Mouse (Mus musculus) MEL (cell line): ENCODE data around the gene Tst. TPM values are rescaled to one million over a fixed set of nuclear protein-coding genes. Genes with fewer than 3 reads are reported as not detected.
A peak's percentile ranks its signal among the peaks of the same experiment; 100 is the strongest.

ENCODE experiments used
- DNase-seq: peaks from one replicate; pipeline ENCODE4 v3.0.0; 2011; ENCODE audit warnings: low read depth, low spot score
- H3K27ac ChIP-seq: 2 replicates; pipeline ENCODE4 v1.5.1; 2012; ENCODE audit warnings: low read depth, mild to moderate bottlenecking, control low read depth, low read length, moderate library complexity; ENCODE audit not compliant: control insufficient read depth
- H3K27me3 ChIP-seq, 2 experiments: fragments of 150-350 bp in 1 of 2; sonication (generic) in 1 of 2; 2 replicates each; pipeline ENCODE4 v1.6.1; 2012; ENCODE audit warnings: low read length in 2 of 2, mild to moderate bottlenecking in 2 of 2, improper control_type of control experiment in 1 of 2, moderate library complexity in 1 of 2; ENCODE audit not compliant: insufficient read depth in 2 of 2, control insufficient read depth in 1 of 2
- H3K36me3 ChIP-seq, 2 experiments: 2 replicates each; pipeline ENCODE4 v1.6.1; 2012 to 2014; ENCODE audit warnings: low read length in 2 of 2, improper control_type of control experiment in 1 of 2, inconsistent platforms in 1 of 2, mild to moderate bottlenecking in 1 of 2; ENCODE audit not compliant: insufficient read depth in 2 of 2, control insufficient read depth in 1 of 2
- H3K4me1 ChIP-seq, 2 experiments: fragments of 150-350 bp in 1 of 2; sonication (generic) in 1 of 2; 2 replicates each; pipeline ENCODE4 v1.6.1; 2012; ENCODE audit warnings: low read length in 2 of 2, improper control_type of control experiment in 1 of 2, mild to moderate bottlenecking in 1 of 2; ENCODE audit not compliant: insufficient read depth in 2 of 2, control insufficient read depth in 1 of 2
- H3K4me3 ChIP-seq, 2 experiments: fragments of 150-350 bp in 1 of 2; sonication (generic) in 1 of 2; 2 replicates each; pipeline ENCODE4 v1.5.1; 2012; ENCODE audit warnings: low read depth in 2 of 2, low read length in 2 of 2, mild to moderate bottlenecking in 2 of 2, moderate library complexity in 2 of 2, control low read depth in 1 of 2, improper control_type of control experiment in 1 of 2; ENCODE audit not compliant: control insufficient read depth in 1 of 2, insufficient read depth in 1 of 2
- H3K79me2 ChIP-seq: 2 replicates; pipeline ENCODE4 v1.6.1; 2012; ENCODE audit warnings: mild to moderate bottlenecking, low read length, moderate library complexity; ENCODE audit not compliant: control insufficient read depth, poor library complexity, insufficient read depth
- H3K9ac ChIP-seq: 2 replicates; pipeline ENCODE4 v1.6.1; 2012; ENCODE audit warnings: low read depth, mild to moderate bottlenecking, control low read depth, low read length, moderate library complexity; ENCODE audit not compliant: control insufficient read depth, poor library complexity, severe bottlenecking
- H3K9me3 ChIP-seq: fragments of 150-350 bp; sonication (generic); replicated peaks from 2 replicates; pipeline ENCODE4 v1.6.1; 2012; ENCODE audit warnings: mild to moderate bottlenecking, low read length, improper control_type of control experiment, moderate library complexity; ENCODE audit not compliant: insufficient read depth
- BHLHE40 ChIP-seq: IDR thresholded peaks from 2 replicates; pipeline ENCODE4 v1.6.1; 2012; ENCODE audit warnings: low read depth, mild to moderate bottlenecking, inconsistent platforms, low read length, improper control_type of control experiment, borderline replicate concordance
- E2F4 ChIP-seq: IDR thresholded peaks from 2 replicates; pipeline ENCODE4 v1.6.1; 2011; ENCODE audit warnings: low read depth, low read length, improper control_type of control experiment, borderline replicate concordance
- EP300 ChIP-seq, 2 experiments: IDR thresholded peaks; 2 replicates each; pipeline ENCODE4 v1.6.1; 2011; ENCODE audit warnings: improper control_type of control experiment in 2 of 2, low read length in 2 of 2, low read depth in 1 of 2, mild to moderate bottlenecking in 1 of 2
- ETS1 ChIP-seq: IDR thresholded peaks from 2 replicates; pipeline ENCODE4 v1.6.1; 2012; ENCODE audit warnings: low read depth, mild to moderate bottlenecking, inconsistent platforms, low read length, improper control_type of control experiment, moderate library complexity
- GATA1 ChIP-seq: IDR thresholded peaks from 2 replicates; pipeline ENCODE4 v1.6.1; 2011; ENCODE audit warnings: low read depth, low read length, improper control_type of control experiment
- JUND ChIP-seq: IDR thresholded peaks from 2 replicates; pipeline ENCODE4 v1.6.1; 2011; ENCODE audit warnings: low read depth, mild to moderate bottlenecking, improper control_type of control experiment, low read length
- KAT2A ChIP-seq: conservative IDR thresholded peaks from 2 replicates; pipeline ENCODE4 v1.6.1; 2012; ENCODE audit warnings: low read depth, low read length, improper control_type of control experiment, inconsistent platforms
- MAFK ChIP-seq: IDR thresholded peaks from 2 replicates; pipeline ENCODE4 v1.6.1; 2011; ENCODE audit warnings: low read depth, mild to moderate bottlenecking, low read length, improper control_type of control experiment, borderline replicate concordance
- MAX ChIP-seq: IDR thresholded peaks from 2 replicates; pipeline ENCODE4 v1.6.1; 2011; ENCODE audit warnings: low read length, improper control_type of control experiment
- MAZ ChIP-seq: IDR thresholded peaks from 2 replicates; pipeline ENCODE4 v1.6.1; 2012; ENCODE audit warnings: low read depth, mild to moderate bottlenecking, inconsistent platforms, low read length, improper control_type of control experiment
- MXI1 ChIP-seq: IDR thresholded peaks from 2 replicates; pipeline ENCODE4 v1.6.1; 2011; ENCODE audit warnings: mild to moderate bottlenecking, low read depth, low read length, improper control_type of control experiment
- MYB ChIP-seq: IDR thresholded peaks from 2 replicates; pipeline ENCODE4 v1.6.1; 2011; ENCODE audit warnings: mild to moderate bottlenecking, low read depth, low read length, improper control_type of control experiment
- MYC ChIP-seq: IDR thresholded peaks from 2 replicates; pipeline ENCODE4 v1.6.1; 2011; ENCODE audit warnings: low read depth, mild to moderate bottlenecking, low read length, improper control_type of control experiment, moderate library complexity
- NRF1 ChIP-seq: IDR thresholded peaks from 2 replicates; pipeline ENCODE4 v1.6.1; 2014; ENCODE audit warnings: low read depth, mild to moderate bottlenecking, inconsistent platforms, low read length, improper control_type of control experiment, moderate library complexity; ENCODE audit not compliant: poor library complexity, insufficient read depth, severe bottlenecking
- POLR2A ChIP-seq, 2 experiments: IDR thresholded peaks; 2 replicates each; pipeline ENCODE4 v1.6.1; 2011 to 2012; ENCODE audit warnings: low read length in 2 of 2, mild to moderate bottlenecking in 2 of 2, control low read depth in 1 of 2, improper control_type of control experiment in 1 of 2, low read depth in 1 of 2, moderate library complexity in 1 of 2; ENCODE audit not compliant: control insufficient read depth in 1 of 2, insufficient read depth in 1 of 2, poor library complexity in 1 of 2
- POLR2AphosphoS2 ChIP-seq: IDR thresholded peaks from 2 replicates; pipeline ENCODE4 v1.6.1; 2011; ENCODE audit warnings: low read length, improper control_type of control experiment
- RCOR1 ChIP-seq: IDR thresholded peaks from 2 replicates; pipeline ENCODE4 v1.6.1; 2012; ENCODE audit warnings: low read depth, mild to moderate bottlenecking, inconsistent platforms, low read length, improper control_type of control experiment
- SIN3A ChIP-seq: IDR thresholded peaks from 2 replicates; pipeline ENCODE4 v1.6.1; 2012; ENCODE audit warnings: low read length, improper control_type of control experiment, inconsistent platforms
- TAL1 ChIP-seq: IDR thresholded peaks from 2 replicates; pipeline ENCODE4 v1.6.1; 2012; ENCODE audit warnings: mild to moderate bottlenecking, inconsistent platforms, low read length, moderate library complexity, mixed read lengths
- TBP ChIP-seq: IDR thresholded peaks from 2 replicates; pipeline ENCODE4 v1.8.0; 2011; ENCODE audit warnings: low read depth, low read length, improper control_type of control experiment
- TCF12 ChIP-seq: IDR thresholded peaks from 2 replicates; pipeline ENCODE4 v1.6.1; 2014; ENCODE audit warnings: low read depth, mild to moderate bottlenecking, inconsistent platforms, low read length, improper control_type of control experiment, moderate library complexity
- USF1 ChIP-seq: IDR thresholded peaks from 2 replicates; pipeline ENCODE4 v1.6.1; 2014; ENCODE audit warnings: low read depth, mild to moderate bottlenecking, inconsistent platforms, low read length, improper control_type of control experiment, moderate library complexity
- USF2 ChIP-seq, 2 experiments: IDR thresholded peaks; 2 replicates each; pipeline ENCODE4 v1.6.1; 2011 to 2012; ENCODE audit warnings: improper control_type of control experiment in 2 of 2, low read length in 2 of 2, borderline replicate concordance in 1 of 2, inconsistent platforms in 1 of 2, low read depth in 1 of 2, mild to moderate bottlenecking in 1 of 2; ENCODE audit not compliant: insufficient read depth in 1 of 2
- ZKSCAN1 ChIP-seq: IDR thresholded peaks from 2 replicates; pipeline ENCODE4 v1.6.1; 2012; ENCODE audit warnings: low read depth, mild to moderate bottlenecking, inconsistent platforms, low read length, improper control_type of control experiment, moderate library complexity
- polyA plus RNA-seq, 2 experiments: library from polyadenylated mRNA; stranded (reverse) in 1 of 2; unstranded in 1 of 2; fragments of >175 nt in 1 of 2; fragments of >200 nt in 1 of 2; gene quantifications; 2 replicates each; pipeline versions ENCODE4 v1.2.1 to v1.2.4; 2012; ENCODE audit warnings: low replicate concordance in 2 of 2, low read depth in 1 of 2; ENCODE audit not compliant: insufficient read length in 2 of 2, insufficient read depth in 1 of 2, missing spikeins in 1 of 2
- total RNA-seq: library from RNA; depleted of rRNA; stranded (reverse); fragments of 300-350 nt; gene quantifications from 2 replicates; pipeline ENCODE4 v1.2.3, GENCODE M21; 2012

Gene Tst
- total and polyA plus RNA-seq, 3 experiments = 29.5 to 34.8 TPM; not detected in 1

DNA sequence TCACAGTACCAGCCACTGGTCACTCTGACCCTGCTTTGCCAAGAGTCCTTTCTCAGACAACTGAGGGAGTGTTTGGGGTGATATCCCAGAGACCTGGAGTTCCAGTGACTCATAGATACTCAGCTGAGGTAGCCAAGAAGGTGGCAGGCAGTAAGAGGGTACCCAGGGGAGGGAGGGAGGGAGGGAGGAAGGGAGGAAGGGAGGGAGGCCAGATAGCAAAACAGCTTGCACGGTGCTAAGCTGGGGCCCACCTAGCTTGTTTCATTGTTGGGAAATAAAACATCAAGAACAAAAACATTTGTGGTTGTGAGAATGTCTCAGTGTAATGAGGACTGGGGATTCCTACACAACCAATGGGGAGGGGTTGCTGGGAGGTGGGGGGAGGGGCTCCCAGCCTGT lies 8.0 kb upstream of the Tst start:
- DNase-seq = peak; percentile 35

DNA sequence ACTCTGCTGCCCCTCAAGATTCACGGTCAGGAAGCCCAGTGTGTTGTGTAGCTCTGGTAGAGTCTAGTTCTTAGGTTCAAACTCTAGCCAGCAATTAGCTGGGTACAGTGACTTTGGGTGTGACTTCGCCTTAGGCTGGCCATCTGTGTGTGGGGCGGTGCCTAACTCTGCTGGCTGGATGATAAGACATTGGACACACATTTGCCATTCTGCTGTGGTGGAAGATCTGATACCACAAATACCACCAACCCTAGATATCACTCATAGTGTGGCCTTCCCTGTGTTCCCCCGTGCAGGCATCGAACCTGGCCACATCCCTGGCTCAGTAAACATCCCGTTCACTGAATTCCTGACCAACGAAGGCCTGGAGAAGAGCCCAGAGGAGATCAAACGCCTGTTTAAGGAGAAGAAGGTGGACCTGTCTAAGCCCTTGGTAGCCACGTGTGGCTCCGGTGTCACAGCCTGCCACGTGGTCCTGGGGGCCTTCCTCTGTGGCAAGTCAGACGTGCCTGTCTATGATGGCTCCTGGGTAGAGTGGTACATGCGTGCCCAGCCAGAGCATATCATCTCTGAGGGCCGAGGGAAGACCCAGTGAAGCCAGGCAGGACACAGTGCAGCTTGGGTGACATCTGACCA lies 7.5 kb upstream of the Tst start:
- Histone ChIP-seq H3K27ac (peak overlapping the region; percentile 91), H3K4me1 (peaks cover 13 to 26% of the 10 kb centered on the region in 2 experiments), H3K9ac (peak overlapping the region; percentile 49)

More for the DNA sequence above, 8.0 kb upstream of the Tst start:
- peaks cover 13 to 26% of the 10 kb centered on the region in 2 experiments for H3K4me1 ChIP-seq
- peaks cover 0 to 16% of the 10 kb centered on the region in 2 experiments; a peak in 2 of 4 replicates for H3K36me3 ChIP-seq
- no peaks in the 10 kb centered on the region for H3K9me3 ChIP-seq
- no peaks in the 10 kb centered on the region for H3K27me3 ChIP-seq
- H3K9ac ChIP-seq = peak overlapping the region; percentile 30
- TF ChIP-seq TCF12 (peak; percentile 26; the same call in 1 of the 2 replicates), MAFK (no peak)
- TF ChIP-seq, all 39 proteins: peak for 1
- H3K4me3 ChIP-seq = no peak overlapping the region
- peak overlapping the region; percentile 91 for H3K27ac ChIP-seq
- H3K79me2 ChIP-seq = no peaks in the 10 kb centered on the region

More for the DNA sequence above, 7.5 kb upstream of the Tst start:
- Histone ChIP-seq H3K36me3 (peaks cover 0 to 16% of the 10 kb centered on the region in 2 experiments; a peak in 2 of 4 replicates), H3K27me3 (no peaks in the 10 kb centered on the region), H3K4me3 (no peak overlapping the region), H3K79me2 (no peaks in the 10 kb centered on the region), H3K9me3 (no peaks in the 10 kb centered on the region)
- TF ChIP-seq SIN3A (peak; percentile 88), USF2 (IDR thresholded peaks at IDR 0.05; ENCODE audit: borderline replicate concordance in 1 of 2, insufficient read depth in 1 of 2, low read depth in 1 of 2, low read length in 2 of 2) (no peak), TBP (0 out of 2 replicates have a peak, but pooled peaks have one; percentile 37), BHLHE40 (peak; percentile 79), USF1 (peak; percentile 75; the same call in 1 of the 2 replicates), ETS1 (peak; percentile 90), TCF12 (peak; percentile 97), MXI1 (peak; percentile 93), JUND (0 out of 2 replicates have a peak, but pooled peaks have one; percentile 13), ZKSCAN1 (no peak), RCOR1 (peak; percentile 87), EP300 (IDR thresholded peaks at IDR 0.05; ENCODE audit: low read depth in 1 of 2, low read length in 2 of 2) (peak; percentile 93 to 94), MYC (peak; percentile 93), MAX (peak; percentile 94), NRF1 (no peak), POLR2A (IDR thresholded peaks at IDR 0.05; ENCODE audit: control insufficient read depth in 1 of 2, insufficient read depth in 1 of 2, low read depth in 1 of 2, low read length in 2 of 2, poor library complexity in 1 of 2) (0 out of 4 replicates have a peak, but pooled peaks of 1 of the 2 experiments have one; percentile 33), MYB (no peak), MAZ (no peak; the same call in 1 of the 2 replicates), E2F4 (no peak), KAT2A (no peak; the same call in 1 of the 2 replicates), MAFK (peak; percentile 74; the same call in 1 of the 2 replicates), POLR2AphosphoS2 (peak; percentile 32; the same call in 1 of the 2 replicates), TAL1 (peak; percentile 95), GATA1 (peak; percentile 93)
- peak; percentile 89 for DNase-seq
